8 mouse cellular contexts compared by ENCODE assay signal in genomic region chr12:108422495-108422857, GRCm38 (mm10). TPM values are rescaled to one million over a fixed set of nuclear protein-coding genes. Genes with fewer than 3 reads are reported as not detected.
DNase-seq lines count a peak whose midpoint lies in the region; ATAC-seq and TF ChIP-seq lines count a peak whose summit lies in the region.

No protein-coding gene starts in this region.

- WGBS in forebrain, postnatal 0 days, result 8% methylated on average over 13 of the region's 14 CpGs
- 2% methylated on average over 13 of the region's 14 CpGs for WGBS in kidney, adult 2 months
- 2% methylated on average over 14 of the region's 14 CpGs for WGBS in lung, adult 2 months

- peak overlapping the region; percentile 86 for H3K4me3 ChIP-seq in forebrain, postnatal 0 days (ENCODE audit: low read depth, low read length)
- peak overlapping the region; percentile 52 for H3K4me3 ChIP-seq in kidney, adult 2 months (ENCODE audit: insufficient read depth, low read depth, low read length)
- peak overlapping the region; percentile 50 for H3K4me3 ChIP-seq in lung, adult 2 months (replicated peaks; ENCODE audit: extremely low read depth, low read depth, low read length)

- peaks cover 29% of the 10 kb centered on the region for H3K4me1 ChIP-seq in forebrain, postnatal 0 days (ENCODE audit: insufficient read depth)
- H3K4me1 ChIP-seq in kidney, adult 2 months (ENCODE audit: control insufficient read depth, insufficient read depth, low read length), result no peaks in the 10 kb centered on the region
- H3K4me1 ChIP-seq in lung, adult 2 months (ENCODE audit: control insufficient read depth, insufficient read depth, low read length), result peaks cover 11% of the 10 kb centered on the region

- H3K27ac ChIP-seq in forebrain, postnatal 0 days (ENCODE audit: low read depth, low read length), result peak overlapping the region; percentile 95
- H3K27ac ChIP-seq in kidney, adult 2 months (ENCODE audit: insufficient read depth, low read depth, low read length), result no peak overlapping the region

- H3K9ac ChIP-seq in forebrain, postnatal 0 days, result peak overlapping the region; percentile 86

- peak; percentile 54 for ATAC-seq in forebrain, postnatal 0 days

- peak overlapping the region; percentile 80 for H3K4me2 ChIP-seq in forebrain, postnatal 0 days (ENCODE audit: low read depth)

- TF ChIP-seq POLR2A in kidney, adult 2 months (IDR thresholded peaks at IDR 0.05; ENCODE audit: low read depth, low read length), result no peak
- no peak for TF ChIP-seq POLR2A in lung, adult 2 months (IDR thresholded peaks at IDR 0.05; ENCODE audit: borderline replicate concordance, extremely low read depth, low read depth, low read length)

- TF ChIP-seq CTCF in forebrain, postnatal 0 days (IDR thresholded peaks at IDR 0.05; ENCODE audit: low read depth), result peak; percentile 49
- TF ChIP-seq CTCF in kidney, adult 2 months (conservative IDR thresholded peaks at IDR 0.05; ENCODE audit: insufficient read depth, insufficient read length, low read depth, low read length), result no peak
- TF ChIP-seq CTCF in lung, adult 2 months (IDR thresholded peaks at IDR 0.05; ENCODE audit: insufficient read depth, low read length), result 0 out of 2 replicates have a peak, but pooled peaks have one; percentile 14

- H3K9me3 ChIP-seq in forebrain, postnatal 0 days (ENCODE audit: low read length), result no peaks in the 10 kb centered on the region

- H3K27me3 ChIP-seq in forebrain, postnatal 0 days (ENCODE audit: insufficient read depth, low read length), result no peaks in the 10 kb centered on the region
- no peaks in the 10 kb centered on the region for H3K27me3 ChIP-seq in kidney, adult 2 months (replicated peaks; ENCODE audit: control insufficient read depth, insufficient read depth, low read length)

- DNase-seq in left cerebral cortex, adult 11 months (ENCODE audit: low spot score), result peak; percentile 58
- DNase-seq in left cerebral cortex, adult 8-10 months (ENCODE audit: low spot score in 2 of 2), result no peak
- peak; percentile 43 for DNase-seq in cerebellum, adult 11 months
- peak; percentile 73 for DNase-seq in forebrain, postnatal 0 days
- peak; percentile 42 for DNase-seq in kidney, adult 2 months
- DNase-seq in lung, adult 2 months, result no peak
- DNase-seq in skeletal muscle tissue, adult 2 months (ENCODE audit: low read depth, low spot score), result peak; percentile 32
- DNase-seq in T-cell, adult 2 months (ENCODE audit: low spot score), result no peak

- no peaks in the 10 kb centered on the region for H3K36me3 ChIP-seq in forebrain, postnatal 0 days (ENCODE audit: insufficient read depth)
- no peaks in the 10 kb centered on the region for H3K36me3 ChIP-seq in kidney, adult 2 months (ENCODE audit: control insufficient read depth, insufficient read depth, low read length)

RNA-seq across cellular contexts. Expression of gene Eml1, which starts 51.7 kb away (rescaled TPM):
- 10 to 100 TPM; 60.1 to 66.2 (median 60.8) TPM for total RNA-seq in left cerebral cortex, adult 8-10 months (2022)
- 69.1 and 82.9 TPM in 2 replicates for total RNA-seq in forebrain, postnatal 0 days (2014; rRNA removed)
- polyA plus RNA-seq in forebrain, postnatal 0 days (2015; fragmentation: Nextera tagmentation; extraction: Ambion mirVana), result 42.8 and 43.5 TPM in 2 replicates
- polyA plus RNA-seq in kidney, adult 2 months (2012; rRNA removed), result 14.2 TPM in 2 replicates
- polyA plus RNA-seq in lung, adult 2 months (2012; rRNA removed), result 51.5 and 70.6 TPM in 2 replicates

Comparison
In these comparisons a context has a peak if more than half of its experiments do, and no peak if none do; other contexts are left out.
1. DNase-seq: peak in left cerebral cortex, adult 11 months (single experiment), cerebellum, adult 11 months (single experiment), forebrain, postnatal 0 days (single experiment), kidney, adult 2 months (single experiment) and skeletal muscle tissue, adult 2 months (single experiment); none in left cerebral cortex, adult 8-10 months (0 of 2), lung, adult 2 months (single experiment) and T-cell, adult 2 months (single experiment).
2. Peak in every context shown above with its lines, with median percentiles within 50 percentile points of each other: H3K4me3 ChIP-seq.